Comparison of ENCODE assay signal across 8 mouse cellular contexts in genomic region chr7:83884921-83885532, GRCm38 (mm10). TPM values are rescaled to one million over a fixed set of nuclear protein-coding genes. Genes with fewer than 3 reads are reported as not detected.
DNase-seq lines count a peak whose midpoint lies in the region; ATAC-seq and TF ChIP-seq lines count a peak whose summit lies in the region.

No protein-coding gene starts in this region.

- TF ChIP-seq CTCF in gastrocnemius, adult 2 months (IDR thresholded peaks at IDR 0.05), result no peak

- ATAC-seq in heart, embryonic 14.5 days (ENCODE audit: insufficient number of reproducible peaks, insufficient read depth, low FRiP score, low read depth), result no peak
- ATAC-seq in liver, embryonic 11.5 days (replicated peaks; ENCODE audit: low FRiP score), result peak; percentile 64
- ATAC-seq in neural tube, embryonic 12.5 days (ENCODE audit: low FRiP score, low read depth), result no peak
- ATAC-seq in activated CD4-positive, CD25-positive, alpha-beta regulatory T cell, adult 4 months, result no peak

- no peaks in the 10 kb centered on the region for H3K27me3 ChIP-seq in heart, embryonic 14.5 days (ENCODE audit: control insufficient read depth, insufficient read depth, low read length)
- H3K27me3 ChIP-seq in liver, embryonic 11.5 days (replicated peaks; ENCODE audit: control insufficient read depth, insufficient read depth, low read length), result no peaks in the 10 kb centered on the region
- no peaks in the 10 kb centered on the region for H3K27me3 ChIP-seq in neural tube, embryonic 12.5 days (replicated peaks)

- no peaks in the 10 kb centered on the region for H3K9me3 ChIP-seq in heart, embryonic 14.5 days (ENCODE audit: control insufficient read depth, low read length)
- H3K9me3 ChIP-seq in liver, embryonic 11.5 days (ENCODE audit: control insufficient read depth, low read length), result no peaks in the 10 kb centered on the region
- H3K9me3 ChIP-seq in neural tube, embryonic 12.5 days, result no peaks in the 10 kb centered on the region

- DNase-seq in gastrocnemius, adult 2 months, result no peak
- DNase-seq in gastrocnemius, postnatal 25 days, result no peak
- DNase-seq in liver, embryonic 11.5 days (ENCODE audit: low spot score), result peak; percentile 53
- DNase-seq in urinary bladder, postnatal 36 days (ENCODE audit: low spot score in 2 of 2), result no peak

- peaks cover 13% of the 10 kb centered on the region for H3K36me3 ChIP-seq in heart, embryonic 14.5 days (ENCODE audit: control insufficient read depth, insufficient read depth, low read length)
- H3K36me3 ChIP-seq in liver, embryonic 11.5 days (ENCODE audit: control insufficient read depth, insufficient read depth, low read length), result peaks cover 11% of the 10 kb centered on the region
- H3K36me3 ChIP-seq in neural tube, embryonic 12.5 days, result peaks cover 5% of the 10 kb centered on the region

- H3K27ac ChIP-seq in gastrocnemius, adult 2 months, result peak overlapping the region; percentile 98
- H3K27ac ChIP-seq in brown adipose tissue, adult 24 weeks (replicated peaks; ENCODE audit: low read depth, low read length), result peak overlapping the region; percentile 78
- H3K27ac ChIP-seq in heart, embryonic 14.5 days (replicated peaks in 1 of 2; ENCODE audit: control insufficient read depth in 1 of 2, insufficient read depth in 1 of 2, low read depth in 2 of 2, low read length in 2 of 2), result peak overlapping the region; percentile 88 to 98
- peak overlapping the region; percentile 100 for H3K27ac ChIP-seq in liver, embryonic 11.5 days (ENCODE audit: low read depth, low read length)
- H3K27ac ChIP-seq in neural tube, embryonic 12.5 days, result no peak overlapping the region

- peak overlapping the region; percentile 79 for H3K4me3 ChIP-seq in gastrocnemius, adult 2 months
- peak overlapping the region; percentile 90 for H3K4me3 ChIP-seq in brown adipose tissue, adult 24 weeks (ENCODE audit: insufficient read depth, low read depth, low read length)
- peak overlapping the region; percentile 71 to 88 for H3K4me3 ChIP-seq in heart, embryonic 14.5 days (ENCODE audit: control insufficient read depth in 1 of 2, insufficient read depth in 1 of 2, low read depth in 1 of 2, low read length in 2 of 2)
- peak overlapping the region; percentile 95 for H3K4me3 ChIP-seq in liver, embryonic 11.5 days (ENCODE audit: low read depth, low read length)
- peak overlapping the region; percentile 83 for H3K4me3 ChIP-seq in neural tube, embryonic 12.5 days

- peak overlapping the region; percentile 95 for H3K4me2 ChIP-seq in heart, embryonic 14.5 days (ENCODE audit: low read length)
- H3K4me2 ChIP-seq in liver, embryonic 11.5 days, result peak overlapping the region; percentile 97
- peak overlapping the region; percentile 97 for H3K4me2 ChIP-seq in neural tube, embryonic 12.5 days (replicated peaks)

- peak overlapping the region; percentile 91 for H3K9ac ChIP-seq in heart, embryonic 14.5 days (ENCODE audit: low read length)
- H3K9ac ChIP-seq in liver, embryonic 11.5 days (ENCODE audit: low read depth, low read length), result peak overlapping the region; percentile 96
- H3K9ac ChIP-seq in neural tube, embryonic 12.5 days, result peak overlapping the region; percentile 94

- H3K4me1 ChIP-seq in brown adipose tissue, adult 24 weeks (ENCODE audit: control insufficient read depth, insufficient read depth, insufficient read length, low read length), result peaks cover 13% of the 10 kb centered on the region
- peaks cover 6 to 25% of the 10 kb centered on the region in 2 experiments for H3K4me1 ChIP-seq in heart, embryonic 14.5 days (ENCODE audit: control insufficient read depth in 2 of 2, insufficient read depth in 2 of 2, low read length in 2 of 2)
- H3K4me1 ChIP-seq in liver, embryonic 11.5 days (replicated peaks; ENCODE audit: control insufficient read depth, insufficient read depth, low read length), result peaks cover 29% of the 10 kb centered on the region
- peaks cover 33% of the 10 kb centered on the region for H3K4me1 ChIP-seq in neural tube, embryonic 12.5 days

- WGBS in heart, embryonic 14.5 days, result 41% methylated on average over 6 of the region's 6 CpGs
- 26% methylated on average over 6 of the region's 6 CpGs for WGBS in liver, embryonic 11.5 days
- 45% methylated on average over 6 of the region's 6 CpGs for WGBS in neural tube, embryonic 12.5 days

- intact Hi-C loops in gastrocnemius, adult 2 months (cut with DNase I), result loop anchor here (10.0 kb wide), 2 partner anchors 190 to 220 kb away; no protein-coding TSS in a partner anchor

RNA-seq across cellular contexts. Expression of gene Mesd, which starts 0.8 kb away (rescaled TPM):
- total RNA-seq in gastrocnemius, adult 2 months (2021), result 10 to 100 TPM; 22.2 to 33.3 TPM
- 10 to 100 TPM; 26.4 to 27.4 TPM for total RNA-seq in gastrocnemius, postnatal 25 days (2021)
- 19.9 and 33.7 TPM in 2 replicates for polyA plus RNA-seq in brown adipose tissue, adult 24 weeks (2012; ENCODE audit: insufficient read depth, insufficient read length, missing spikeins)
- 63.5 and 71.5 TPM in 2 replicates for polyA plus RNA-seq in heart, embryonic 14.5 days (2014; fragmentation: Nextera tagmentation; extraction: Ambion mirVana)
- polyA plus RNA-seq in liver, embryonic 11.5 days (2014; fragmentation: Nextera tagmentation; extraction: Ambion mirVana), result 92.6 and 93.0 TPM in 2 replicates
- polyA plus RNA-seq in neural tube, embryonic 12.5 days (2016; fragmentation: Nextera tagmentation; extraction: Ambion mirVana), result 79.3 and 83.5 TPM in 2 replicates
- polyA plus RNA-seq in activated CD4-positive, CD25-positive, alpha-beta regulatory T cell, adult 4 months (2017; shearing (Covaris generic)), result 10 to 100 TPM; 31.8 to 38.0 TPM

RNA-seq across cellular contexts. Expression of gene Tlnrd1, which starts 0.9 kb away (rescaled TPM):
- 1 to 10 TPM; 1.2 to 3.2 TPM for total RNA-seq in gastrocnemius, adult 2 months (2021)
- 1 to 10 TPM; 2.1 to 2.6 TPM for total RNA-seq in gastrocnemius, postnatal 25 days (2021)
- 6.5 and 8.8 TPM in 2 replicates for polyA plus RNA-seq in brown adipose tissue, adult 24 weeks (2012; ENCODE audit: insufficient read depth, insufficient read length, missing spikeins)
- polyA plus RNA-seq in heart, embryonic 14.5 days (2014; fragmentation: Nextera tagmentation; extraction: Ambion mirVana), result 14.5 and 14.6 TPM in 2 replicates
- 16.4 and 17.4 TPM in 2 replicates for polyA plus RNA-seq in liver, embryonic 11.5 days (2014; fragmentation: Nextera tagmentation; extraction: Ambion mirVana)
- 21.2 and 23.3 TPM in 2 replicates for polyA plus RNA-seq in neural tube, embryonic 12.5 days (2016; fragmentation: Nextera tagmentation; extraction: Ambion mirVana)
- under 1 TPM; 0.70 to 0.93 TPM for polyA plus RNA-seq in activated CD4-positive, CD25-positive, alpha-beta regulatory T cell, adult 4 months (2017; shearing (Covaris generic))
